Mouse (Mus musculus): ENCODE results near the gene Gm4491.

Gm4491 gene

DNA sequence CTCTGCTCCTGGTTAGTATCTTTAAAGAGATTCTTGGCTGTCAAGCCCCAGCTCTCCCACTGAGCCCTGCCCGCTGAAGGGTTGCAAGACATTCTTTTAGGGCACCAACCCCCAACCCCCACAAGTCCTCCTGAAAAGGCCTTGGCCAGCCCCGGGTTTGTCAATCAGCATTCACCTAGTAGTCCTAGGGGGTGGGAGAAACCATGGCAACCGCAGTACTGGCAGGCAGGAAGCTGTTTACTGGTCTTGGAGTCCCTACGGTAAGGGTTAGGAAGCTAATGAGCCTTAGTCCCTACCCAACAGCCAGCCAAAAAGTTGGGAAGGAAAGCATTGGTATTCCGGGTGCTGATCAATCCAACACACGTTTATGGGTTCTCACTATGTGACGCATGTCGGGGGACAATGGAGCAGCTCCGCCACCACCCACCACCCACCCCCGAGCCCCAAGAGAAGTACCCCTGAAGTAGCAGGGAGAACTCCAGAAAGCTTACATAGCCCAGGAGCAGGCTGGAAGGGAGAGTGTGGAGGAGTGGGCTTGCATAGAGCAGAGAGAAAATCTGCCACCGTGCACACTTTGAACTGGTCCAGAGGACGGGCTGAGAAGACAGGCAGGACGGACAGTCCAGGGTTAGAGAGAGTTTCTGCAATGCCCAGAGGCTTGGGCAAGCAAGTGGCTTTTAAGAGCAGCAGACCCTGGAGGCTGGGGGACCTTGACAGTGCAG is at the start of gene Gm4491:
Gene Gm4491, minus strand, starts transcription at position 61 of the 722 bp plus-strand sequence.
- DNase-seq (ENCODE audit: low read depth) = no peak

DNA sequence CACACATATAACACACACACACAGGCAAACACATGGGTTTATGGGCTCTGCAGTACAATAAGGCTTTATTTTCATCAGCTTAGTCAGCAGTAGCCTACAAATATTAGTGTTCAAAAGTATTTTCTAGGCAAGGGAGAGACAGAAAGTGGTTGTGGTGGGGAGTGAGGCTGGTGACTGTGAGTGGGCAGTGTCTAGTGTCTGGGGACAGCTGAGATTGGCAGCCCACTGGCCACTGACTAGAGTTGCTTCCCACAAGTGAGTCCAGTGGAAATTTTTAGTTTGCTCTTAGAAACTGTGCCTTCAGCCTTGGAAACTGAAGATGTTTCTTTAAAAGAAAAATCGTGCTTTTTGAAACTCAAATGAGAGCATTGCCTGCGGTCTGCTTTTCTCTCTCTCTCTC is 46.1 kb upstream of the Gm4491 start:
- no peak for DNase-seq (ENCODE audit: low read depth)

DNA sequence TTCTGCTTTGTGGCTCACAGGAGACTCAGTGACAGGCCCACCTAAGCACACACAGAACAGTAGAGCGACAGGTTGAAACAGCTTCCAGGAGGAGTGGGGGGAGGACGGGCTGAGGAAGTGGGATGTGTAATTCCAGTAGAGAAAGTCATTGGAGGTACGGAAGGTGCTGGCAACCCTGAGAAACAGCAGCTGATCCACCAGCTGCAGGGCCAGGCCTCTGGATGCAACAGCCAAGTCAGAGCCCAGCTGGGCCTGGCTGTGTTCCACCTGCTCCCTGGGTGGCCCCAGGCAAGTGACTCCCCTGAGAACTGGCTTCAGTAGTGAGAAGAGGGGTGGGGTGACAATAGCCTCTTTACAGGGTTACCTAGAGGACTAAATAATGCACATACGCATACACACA is 45.5 kb upstream of the Gm4491 start:
- no peak for DNase-seq (ENCODE audit: low read depth)

DNA sequence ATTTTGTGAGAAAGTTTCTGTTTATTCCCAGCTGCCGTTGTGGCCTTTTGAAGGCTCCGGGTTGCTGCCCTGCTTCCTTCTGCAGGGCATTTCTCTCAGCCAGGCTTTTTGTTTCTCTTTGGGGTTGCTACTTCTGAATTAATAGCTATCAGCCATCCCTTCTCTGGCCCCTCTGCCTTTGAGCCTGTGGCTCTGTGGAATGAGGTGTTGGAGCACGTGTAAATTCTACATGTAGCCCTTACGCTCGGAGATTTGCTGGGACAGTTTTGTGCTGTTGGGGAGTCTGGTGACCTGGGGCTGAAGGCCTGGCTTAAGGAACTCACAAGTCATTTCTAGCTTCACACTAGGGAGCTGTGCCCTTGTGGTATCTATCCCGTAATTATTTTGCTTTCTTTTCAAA is 39.2 kb upstream of the Gm4491 start:
- DNase-seq (ENCODE audit: low read depth) = no peak

DNA sequence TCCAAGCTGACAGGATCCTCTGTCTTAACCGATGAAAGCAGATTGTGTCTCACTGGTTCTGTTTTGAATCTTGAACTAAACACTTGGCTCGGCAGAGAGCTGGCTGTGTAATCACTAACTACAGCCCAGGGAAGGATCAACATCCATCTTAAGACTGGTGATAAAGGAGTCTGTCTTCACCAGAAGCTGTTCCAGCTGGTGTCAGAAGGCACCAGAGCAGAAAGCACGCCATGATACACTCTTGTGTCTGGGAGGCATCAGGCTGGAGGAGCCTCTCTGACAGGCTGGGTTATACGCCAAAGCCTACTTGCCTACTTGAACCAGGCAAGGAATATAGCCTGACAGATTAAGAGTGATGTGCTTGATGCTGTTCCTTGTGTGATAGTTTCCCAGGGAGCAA is 30.1 kb upstream of the Gm4491 start:
- DNase-seq (ENCODE audit: low read depth) = no peak

DNA sequence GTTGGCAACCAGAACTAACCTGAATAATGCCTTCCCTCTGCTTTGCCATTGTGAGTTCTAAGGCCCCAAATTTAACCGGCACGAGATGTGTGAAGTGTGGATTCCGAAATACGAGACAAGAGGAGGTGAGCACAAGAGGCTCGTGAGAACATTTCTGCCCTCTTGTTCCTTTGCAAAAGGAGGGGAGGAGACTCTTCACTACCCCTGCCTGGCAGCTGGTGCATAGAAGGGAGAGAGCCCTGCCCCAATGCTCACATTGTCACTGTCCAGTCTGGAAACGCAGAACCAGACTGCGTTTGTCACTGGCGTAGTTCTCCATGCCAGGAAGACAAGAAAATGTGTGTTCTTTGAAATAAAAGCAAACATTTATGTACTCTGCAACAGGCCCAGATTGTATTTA is 19.6 kb upstream of the Gm4491 start:
- no peak for DNase-seq (ENCODE audit: low read depth)

DNA sequence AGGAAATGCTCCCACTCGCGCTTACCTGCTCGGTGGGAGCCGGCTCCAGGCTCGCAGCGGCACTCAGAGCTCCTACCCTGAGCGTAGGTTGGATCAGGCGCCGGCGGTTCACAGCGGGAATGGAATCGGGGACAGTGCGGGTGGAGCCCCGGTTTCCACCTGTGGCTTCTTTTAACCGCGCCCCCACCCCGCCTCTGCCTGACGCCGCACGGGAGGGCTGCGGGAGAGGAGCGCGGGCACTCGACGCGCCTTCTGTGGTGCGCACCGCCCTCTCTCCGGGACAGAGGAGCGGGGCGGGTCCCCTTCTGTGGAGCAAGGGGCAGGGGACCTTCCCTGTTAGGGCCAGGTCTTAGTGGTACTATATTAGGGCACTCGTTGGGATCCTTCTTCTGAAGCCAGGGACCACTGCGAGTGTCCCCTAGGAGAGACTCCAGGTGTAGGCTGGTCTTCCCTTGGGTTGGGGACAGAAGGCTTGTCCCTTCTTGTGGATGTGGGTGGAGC is 17.5 kb upstream of the Gm4491 start, which contains the start of gene Gjb6:
Gene Gjb6, minus strand, starts transcription at position 451 of the 501 bp plus-strand sequence.
- no peak for DNase-seq (ENCODE audit: low read depth)

DNA sequence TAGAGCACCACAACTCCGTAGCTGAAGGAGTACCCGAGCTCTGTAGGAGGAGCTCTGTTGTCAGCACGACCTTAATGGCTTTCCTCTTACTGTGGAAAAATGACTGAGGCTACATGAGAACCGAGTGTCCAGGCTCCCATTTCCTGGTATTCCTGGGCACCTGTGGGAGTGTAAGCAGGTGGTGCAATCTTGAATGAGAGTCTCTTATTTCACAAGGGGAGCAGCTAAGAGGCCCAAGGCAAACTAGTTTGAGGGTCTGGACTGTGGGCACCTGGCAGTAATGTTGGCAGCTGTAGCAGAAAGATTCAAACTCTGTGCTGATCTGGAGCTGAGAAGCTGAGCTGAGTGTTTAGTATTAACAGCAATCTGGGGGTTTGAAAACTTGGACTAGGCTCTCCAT is 11.7 kb upstream of the Gm4491 start:
- DNase-seq (ENCODE audit: low read depth) = no peak

DNA sequence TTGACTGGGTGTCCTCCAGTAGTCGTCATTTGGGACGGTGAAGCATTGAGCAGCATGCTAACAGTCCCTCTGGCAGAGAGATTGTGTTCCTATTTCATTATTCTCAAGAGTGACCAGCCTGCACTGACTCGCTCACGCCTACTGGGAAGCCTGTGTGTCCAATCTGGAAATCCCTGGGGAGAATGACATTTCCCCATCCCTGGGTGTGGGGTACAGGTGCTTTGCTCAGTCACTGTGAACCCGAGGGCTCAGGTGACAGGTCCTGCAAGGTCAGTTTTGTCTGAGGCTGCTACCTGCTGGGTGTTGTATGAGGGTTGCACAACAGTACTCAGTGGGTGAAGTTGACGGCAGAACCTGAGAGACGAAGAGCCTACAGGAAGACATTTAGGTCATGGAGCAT is 6.6 kb upstream of the Gm4491 start:
- DNase-seq (ENCODE audit: low read depth) = no peak

DNA sequence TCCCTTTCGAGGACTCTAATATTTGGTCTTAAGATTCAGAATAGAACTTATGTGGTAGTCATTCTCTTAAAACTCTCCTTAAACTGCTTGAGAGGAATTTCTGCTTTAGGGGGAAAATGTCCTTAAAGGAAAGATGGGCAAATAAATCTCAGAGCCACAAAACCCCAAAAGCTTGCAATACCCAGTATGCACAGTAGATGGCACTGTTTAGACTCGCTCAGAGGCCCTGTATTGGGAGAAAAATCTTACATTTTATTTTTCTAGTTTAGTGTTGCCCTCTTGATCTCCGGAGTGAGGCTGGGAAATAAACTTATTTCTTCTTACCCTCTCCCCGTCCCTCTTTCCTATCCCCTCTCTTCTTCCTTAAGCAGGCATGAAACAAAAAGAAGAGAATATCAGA is 6.5 kb downstream of the Gm4491 start:
- DNase-seq (ENCODE audit: low read depth) = peak; percentile 79

DNA sequence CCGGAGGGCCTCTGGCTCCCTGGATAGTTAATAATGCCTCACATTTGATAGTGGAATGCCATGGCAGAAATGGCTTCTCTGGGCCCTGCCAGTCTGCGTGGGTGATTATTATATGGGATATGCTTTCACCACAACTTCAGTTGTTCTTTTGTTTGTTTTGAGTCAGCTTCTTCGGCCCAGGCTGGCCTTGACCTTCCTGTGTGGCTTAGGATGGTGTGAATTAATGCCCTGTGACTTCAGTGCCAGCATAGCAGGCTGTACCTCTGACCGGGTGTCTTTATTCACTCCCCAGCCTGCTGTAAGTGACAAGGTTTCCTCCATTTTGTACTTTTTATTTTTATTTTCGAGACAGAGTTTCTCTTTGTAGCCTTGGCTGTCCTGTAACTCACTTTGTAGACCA is 7.8 kb downstream of the Gm4491 start:
- no peak for DNase-seq (ENCODE audit: low read depth)

DNA sequence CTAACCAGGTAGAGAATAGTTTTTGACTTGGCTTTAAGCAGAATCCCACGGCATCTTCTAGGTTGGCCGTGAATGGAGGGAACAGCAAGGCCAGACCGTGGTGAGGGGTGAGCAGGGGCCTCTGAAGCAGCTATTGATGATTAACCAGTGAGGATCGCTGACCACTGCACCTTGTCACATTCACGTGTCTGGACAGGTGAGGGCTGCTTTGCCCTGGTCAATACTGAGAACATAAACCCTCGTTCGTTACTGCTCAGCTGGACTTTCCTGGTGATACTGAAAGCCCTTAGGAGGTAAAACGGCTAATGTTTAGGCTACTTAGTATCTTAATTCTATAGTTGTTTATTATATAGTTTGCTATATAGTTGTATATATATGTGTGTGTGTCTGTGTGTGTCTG is 8.6 kb downstream of the Gm4491 start:
- no peak for DNase-seq (ENCODE audit: low read depth)

DNA sequence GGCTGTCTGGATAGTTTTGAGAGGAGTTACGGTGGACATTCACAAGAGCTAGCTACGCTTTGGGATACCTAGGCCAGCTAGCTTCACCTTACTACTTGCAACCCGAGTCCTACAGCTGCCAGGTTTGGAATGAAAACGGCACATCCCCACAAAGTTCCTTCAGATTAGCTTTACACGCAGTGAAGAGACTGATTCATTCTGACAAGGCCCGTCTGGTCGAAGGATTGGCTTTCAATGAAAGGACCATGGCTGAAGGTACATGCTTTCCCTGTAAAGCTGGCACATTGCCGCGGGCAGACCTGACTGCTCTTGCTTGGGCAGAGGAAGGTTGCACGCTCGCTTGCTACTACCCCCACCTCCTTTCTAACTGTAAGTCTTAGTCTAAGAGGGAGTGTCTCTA is 10.0 kb downstream of the Gm4491 start:
- DNase-seq (ENCODE audit: low read depth) = peak; percentile 6

DNA sequence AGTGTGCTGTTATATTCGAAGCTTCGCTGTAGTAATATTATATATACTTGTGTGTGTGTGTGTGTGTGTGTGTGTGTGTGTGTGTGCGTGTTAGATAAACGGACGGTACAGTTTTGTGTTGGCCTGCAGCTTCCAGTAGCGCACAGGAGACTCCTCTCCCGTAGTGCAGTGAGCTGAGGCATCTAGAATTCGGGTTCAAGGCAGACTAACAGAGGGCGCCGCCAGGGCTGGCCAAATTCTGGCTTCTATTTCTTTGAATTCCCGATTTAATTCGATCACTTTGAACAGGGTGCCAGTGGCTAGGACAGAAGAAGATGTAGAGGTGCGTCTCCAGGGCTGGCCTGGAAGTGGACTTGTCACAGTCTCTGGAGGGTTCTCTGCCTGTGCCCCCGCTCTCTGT is 10.6 kb downstream of the Gm4491 start:
- no peak for DNase-seq (ENCODE audit: low read depth)

DNA sequence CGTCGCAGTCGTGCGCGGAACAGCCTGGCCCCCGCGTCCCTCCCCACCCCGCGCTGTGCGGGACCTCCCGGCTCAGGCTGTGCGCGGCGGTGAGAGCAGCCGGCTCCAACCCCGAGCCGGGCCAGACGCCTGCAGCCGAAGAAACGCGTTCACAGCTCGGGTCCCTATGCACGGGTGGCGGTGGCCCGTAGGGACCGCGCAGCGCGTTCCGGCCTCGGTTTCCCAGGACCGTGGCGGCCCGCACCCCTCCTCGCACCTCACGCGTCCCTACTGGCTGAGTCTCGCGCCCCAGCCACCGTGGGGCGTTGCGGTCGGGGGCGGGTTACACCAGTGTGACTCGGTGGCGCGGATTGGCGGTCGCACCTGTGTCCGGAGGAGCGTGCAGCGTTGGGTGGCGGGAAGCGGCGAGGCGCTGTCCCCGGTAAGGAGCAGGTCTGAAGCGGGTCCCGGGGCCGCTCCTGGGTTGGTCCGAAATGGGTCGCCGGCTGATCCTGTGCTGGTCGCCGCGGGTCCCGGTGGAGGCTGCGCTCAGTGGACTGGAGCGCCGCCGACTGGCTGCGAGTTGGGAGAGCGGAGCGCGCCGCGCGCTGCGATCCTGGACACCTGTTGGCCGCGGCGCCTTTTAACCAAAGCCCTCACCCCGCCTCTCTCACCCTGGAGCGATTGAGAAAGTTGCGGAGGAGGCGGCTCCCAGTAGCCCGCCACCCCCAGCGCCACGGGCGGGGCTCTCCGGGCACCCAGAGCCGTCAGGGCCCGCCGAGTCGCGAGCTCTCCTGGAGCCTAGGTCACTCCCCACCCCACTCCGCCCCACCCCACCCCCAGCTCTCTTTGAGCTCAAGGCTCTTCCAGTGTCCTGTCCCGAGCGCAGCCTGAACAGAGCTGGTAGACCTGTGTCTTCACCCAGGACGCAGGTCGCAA is 11.3 kb downstream of the Gm4491 start, which contains the start of gene Gjb2:
Gene Gjb2, minus strand, starts transcription at position 597 of the 918 bp plus-strand sequence.
- peak; percentile 62 for DNase-seq (ENCODE audit: low read depth)

DNA sequence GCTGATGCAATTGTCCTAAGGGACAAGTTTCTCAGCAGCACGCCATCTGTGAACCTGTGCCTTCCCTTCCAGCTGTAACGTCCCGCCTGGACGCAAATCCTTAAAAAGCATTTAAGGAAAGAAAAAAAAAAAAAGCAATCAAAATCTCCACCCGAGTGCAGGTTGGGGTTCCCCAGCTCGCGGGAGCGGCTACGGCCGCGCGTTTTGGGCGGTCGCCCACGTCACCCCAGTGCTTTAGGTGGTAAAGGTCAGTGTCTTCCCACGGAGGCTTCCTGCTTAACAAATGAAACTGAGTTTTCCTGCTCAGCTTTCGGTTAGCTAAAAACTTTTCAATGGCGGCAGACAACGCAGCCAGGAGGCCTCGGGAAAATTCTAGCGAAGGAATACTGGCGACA is 12.0 kb downstream of the Gm4491 start:
- DNase-seq (ENCODE audit: low read depth) = peak; percentile 64

DNA sequence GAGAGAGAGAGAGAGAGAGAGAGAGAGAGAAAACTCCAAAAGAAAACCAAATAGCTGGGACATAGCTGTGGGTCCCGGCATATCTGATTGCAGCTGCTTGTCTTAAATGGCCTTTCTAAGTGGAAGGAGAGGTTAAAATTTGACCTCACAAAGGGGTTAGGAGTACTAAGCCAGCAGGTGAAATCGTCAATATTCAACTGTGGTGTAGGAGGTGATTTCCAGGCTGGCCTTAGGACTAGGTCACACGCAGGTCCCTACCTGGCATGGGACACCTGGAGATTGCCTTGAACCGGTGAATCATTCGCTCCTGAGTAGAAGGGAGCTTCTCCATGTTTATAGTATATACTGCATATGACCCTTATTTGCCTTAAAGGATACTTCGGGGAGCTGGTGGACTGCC is 12.6 kb downstream of the Gm4491 start:
- peak; percentile 20 for DNase-seq (ENCODE audit: low read depth)

DNA sequence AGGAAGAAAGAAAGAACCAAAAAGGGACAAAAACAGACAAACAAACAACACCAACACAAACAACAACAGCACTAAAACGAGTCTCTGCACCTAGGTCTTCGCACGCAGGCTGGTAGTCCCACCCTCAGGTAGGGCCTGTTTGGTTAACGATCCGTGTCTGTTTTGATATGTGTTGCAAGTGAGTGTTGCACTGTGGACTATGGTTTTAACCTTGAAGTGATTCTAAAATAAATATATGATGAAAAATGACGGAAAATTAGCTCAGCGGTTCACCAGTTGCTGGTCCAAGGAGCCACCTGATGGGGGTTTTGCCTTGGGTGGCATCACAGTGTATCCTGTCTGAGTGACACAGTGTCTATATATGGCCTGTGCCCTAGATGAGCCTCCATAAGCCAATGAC is 14.1 kb downstream of the Gm4491 start:
- no peak for DNase-seq (ENCODE audit: low read depth)

DNA sequence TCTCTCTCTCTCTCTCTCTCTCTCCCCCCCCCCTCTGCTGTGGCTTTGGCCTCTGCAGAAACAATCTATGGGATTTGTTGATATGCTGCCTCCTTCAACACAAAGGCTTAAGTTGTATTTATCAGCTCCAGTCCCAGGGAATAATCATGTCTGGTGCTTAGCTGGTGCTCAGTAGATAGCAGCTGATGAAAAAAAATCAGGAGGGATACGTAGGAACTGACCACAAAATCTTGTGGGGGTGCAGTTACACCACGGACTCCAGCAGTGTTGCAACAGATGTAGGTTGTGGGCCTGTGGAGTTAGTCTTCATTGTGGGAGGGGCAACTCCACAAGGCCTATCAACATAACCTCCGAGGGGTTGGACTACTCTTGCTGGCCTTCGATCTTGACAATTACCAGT is 19.8 kb downstream of the Gm4491 start:
- DNase-seq (ENCODE audit: low read depth) = no peak

DNA sequence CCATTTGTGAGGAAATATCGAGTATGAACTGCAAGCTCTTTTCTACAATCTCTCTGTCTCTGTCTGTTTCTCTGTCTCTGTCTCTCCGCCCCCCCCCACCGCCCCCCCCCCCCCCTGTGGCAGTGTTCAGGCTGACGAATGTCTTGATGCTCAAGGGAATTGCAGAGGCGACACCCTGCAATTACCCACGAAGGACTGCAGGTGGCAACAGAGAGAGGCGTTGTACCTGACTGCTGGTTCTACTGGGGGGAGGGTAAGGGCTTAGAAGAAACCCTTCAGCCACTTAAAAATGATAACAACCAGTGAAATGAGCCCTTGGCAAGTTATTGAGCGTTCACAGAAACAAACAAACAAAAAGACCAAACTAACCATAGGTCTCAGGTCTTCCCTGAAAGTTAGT is 22.7 kb downstream of the Gm4491 start:
- peak; percentile 80 for DNase-seq (ENCODE audit: low read depth)

DNA sequence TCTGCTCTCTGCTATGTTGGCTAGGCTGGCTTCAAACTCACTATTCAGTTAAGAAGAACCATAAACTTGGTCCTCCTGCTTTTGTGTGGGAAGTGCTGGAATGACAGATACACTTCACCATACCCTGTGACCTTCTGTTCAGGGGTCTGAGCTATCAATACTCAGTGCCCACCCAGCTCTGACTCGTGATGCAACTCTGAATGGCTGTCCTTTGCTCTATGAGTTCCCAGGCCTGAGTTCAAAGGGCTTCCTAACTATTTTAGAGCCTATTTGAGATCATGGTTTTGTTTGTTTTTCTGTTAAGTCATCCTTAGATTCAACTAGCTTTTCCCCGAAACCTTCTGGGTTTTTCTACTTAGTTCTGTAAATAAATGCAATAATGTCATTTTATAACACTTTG is 25.7 kb downstream of the Gm4491 start:
- no peak for DNase-seq (ENCODE audit: low read depth)

DNA sequence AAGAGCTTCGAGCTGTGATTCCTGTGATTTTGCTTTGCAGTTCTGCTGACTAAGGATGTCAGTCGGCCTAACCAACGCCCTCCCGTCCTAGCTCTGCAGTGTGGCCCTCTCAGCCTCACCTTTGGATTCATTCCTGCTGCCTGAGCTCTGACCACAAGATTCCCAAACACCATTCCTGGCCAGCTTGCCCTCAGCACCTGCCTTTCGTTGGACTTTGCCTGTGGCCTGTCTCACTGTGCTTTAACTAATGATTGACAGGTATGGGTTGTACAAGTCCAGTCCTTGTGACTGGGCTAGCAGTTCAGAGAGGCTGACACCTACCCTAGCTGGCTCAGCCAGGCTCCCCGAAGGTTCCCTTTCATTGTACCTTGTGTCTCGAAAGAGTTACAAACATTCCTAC is 26.6 kb downstream of the Gm4491 start:
- DNase-seq (ENCODE audit: low read depth) = no peak

DNA sequence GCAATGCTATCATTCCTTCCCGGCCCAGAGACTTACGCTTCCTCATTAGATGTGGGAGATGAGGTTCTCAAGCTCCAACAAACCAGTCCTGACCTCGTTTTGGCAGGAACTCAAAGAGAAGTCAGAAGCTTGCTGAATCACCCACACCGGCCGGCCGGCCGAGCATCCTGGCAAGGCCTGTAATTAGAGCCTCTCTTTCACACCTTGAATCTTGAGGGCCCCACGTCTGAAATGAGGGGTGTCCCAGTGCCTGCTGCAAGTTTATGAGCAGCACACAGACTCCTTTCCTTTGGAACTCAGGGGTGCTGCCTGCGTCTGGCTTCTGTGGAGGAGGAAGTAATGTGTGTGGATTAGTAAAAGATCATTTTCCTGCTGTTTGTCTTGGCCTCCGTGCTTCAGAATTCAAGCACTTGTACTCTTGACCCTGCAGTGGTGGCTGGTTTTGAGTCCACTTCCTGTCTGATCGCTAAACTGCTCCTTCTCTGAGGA is 31.5 kb downstream of the Gm4491 start:
- DNase-seq (ENCODE audit: low read depth) = no peak
